Mouse (Mus musculus) lung, postnatal 0 days (tissue): Measurements from ENCODE around the gene Rps6kl1. TPM values are rescaled to one million over a fixed set of nuclear protein-coding genes. Genes with fewer than 3 reads are reported as not detected.

Experiments used
- ATAC-seq: fragments of 200-750 bp; cut with Nextera tagmentation; 2 replicates; pipeline ENCODE4 v1.8.0; 2017; ENCODE audit warnings: moderate library complexity
- DNase-seq: peaks from one replicate; pipeline ENCODE4 v3.0.0-alpha.2; 2016; ENCODE audit warnings: low spot score
- H3K27ac ChIP-seq: fragments of 300-500 bp; sonication (generic); 2 replicates; pipeline ENCODE4 v1.5.1; 2014; ENCODE audit warnings: antibody characterized with exemption, mild to moderate bottlenecking, low read length, mixed read lengths
- H3K27me3 ChIP-seq: fragments of 300-500 bp; sonication (generic); replicated peaks from 2 replicates; pipeline ENCODE4 v1.6.1; 2014; ENCODE audit warnings: low read length, mixed read lengths; ENCODE audit not compliant: insufficient read depth
- H3K36me3 ChIP-seq: fragments of 300-500 bp; sonication (generic); 2 replicates; pipeline ENCODE4 v1.6.1; 2014; ENCODE audit warnings: low read length, mixed read lengths; ENCODE audit not compliant: insufficient read depth
- H3K4me1 ChIP-seq: fragments of 300-500 bp; sonication (generic); 2 replicates; pipeline ENCODE4 v1.6.1; 2014; ENCODE audit warnings: antibody characterized with exemption, low read depth, low read length, mixed read lengths; ENCODE audit not compliant: insufficient read depth
- H3K4me2 ChIP-seq: fragments of 300-500 bp; sonication (generic); replicated peaks from 2 replicates; pipeline ENCODE4 v1.6.1; 2014; ENCODE audit warnings: low read depth, mild to moderate bottlenecking, low read length, moderate library complexity, mixed read lengths
- H3K4me3 ChIP-seq: fragments of 300-500 bp; sonication (generic); 2 replicates; pipeline ENCODE4 v1.5.1; 2014; ENCODE audit warnings: low read depth, low read length
- H3K9ac ChIP-seq: fragments of 300-500 bp; sonication (generic); replicated peaks from 2 replicates; pipeline ENCODE4 v1.6.1; 2014; ENCODE audit warnings: low read depth, mild to moderate bottlenecking
- H3K9me3 ChIP-seq: fragments of 300-500 bp; sonication (generic); 2 replicates; pipeline ENCODE4 v1.6.1; 2016; ENCODE audit warnings: low read length, mixed read lengths
- CTCF ChIP-seq: IDR thresholded peaks from 2 replicates; pipeline ENCODE4 v1.5.1; 2016; ENCODE audit warnings: antibody characterized with exemption, mild to moderate bottlenecking
- EP300 ChIP-seq: IDR thresholded peaks from 2 replicates; pipeline ENCODE4 v1.6.1; 2016; ENCODE audit warnings: antibody characterized with exemption, mild to moderate bottlenecking, control low read depth
- WGBS: fragments of 180-500 bp; shearing (Covaris S2); extraction: QIAGEN DNeasy Blood & Tissue Kit; methylation state at CpG from one replicate; pipeline ENCODE4 v1.1.7; 2014; 5-methylcytosine and 5-hydroxymethylcytosine counted together
- polyA plus RNA-seq: library from polyadenylated mRNA; unstranded; fragments of >200 nt; fragmentation: Nextera tagmentation; extraction: Ambion mirVana; gene quantifications from 2 replicates; pipeline ENCODE4 v1.2.1, GENCODE M21; 2015

Gene Rps6kl1
- polyA plus RNA-seq, 1 experiment from 2014 or later: 0.82 TPM

- H3K27ac ChIP-seq: 0 out of 2 replicates have a peak overlapping the region, but pooled peaks have one; percentile 8
- H3K36me3 ChIP-seq: peaks cover 17% of the 10 kb centered on the region
- H3K4me2 ChIP-seq: no peak overlapping the region
- DNase-seq (peak; percentile 93), ATAC-seq (peak; percentile 94)
- no peak overlapping the region for H3K9ac ChIP-seq
- H3K4me1 ChIP-seq: peaks cover 28% of the 10 kb centered on the region; the same call in 1 of the 2 replicates
- no peak overlapping the region for H3K4me3 ChIP-seq
- no peaks in the 10 kb centered on the region for H3K9me3 ChIP-seq
- TF ChIP-seq EP300 (peak; percentile 92), CTCF (no peak)
- no peaks in the 10 kb centered on the region for H3K27me3 ChIP-seq
- WGBS: 46% methylated on average over 7 of the region's 7 CpGs
Observed at GRCm38 (mm10) chr12:85115678-85116077, 35.4 kb downstream of the Rps6kl1 start.

- H3K9me3 ChIP-seq: no peaks in the 10 kb centered on the region
- no peak overlapping the region for H3K9ac ChIP-seq
- TF ChIP-seq CTCF (no peak), EP300 (no peak)
- H3K27me3 ChIP-seq: no peaks in the 10 kb centered on the region
- H3K4me2 ChIP-seq: no peak overlapping the region
- WGBS: 85% methylated on average over 3 of the region's 3 CpGs
- no peak overlapping the region for H3K4me3 ChIP-seq
- no peak overlapping the region for H3K27ac ChIP-seq
- peaks cover 32% of the 10 kb centered on the region; the same call in 1 of the 2 replicates for H3K4me1 ChIP-seq
- H3K36me3 ChIP-seq: peaks cover 8% of the 10 kb centered on the region; the same call in 1 of the 2 replicates
- ATAC-seq: no peak
- no peak for DNase-seq
Observed at GRCm38 (mm10) chr12:85113917-85114316, 37.1 kb downstream of the Rps6kl1 start.

GRCm38 (mm10) chr12:85113337-85113736 is 37.7 kb downstream of the Rps6kl1 start:
- TF ChIP-seq CTCF (no peak), EP300 (no peak)
- H3K27me3 ChIP-seq: no peaks in the 10 kb centered on the region
- no peak overlapping the region for H3K4me3 ChIP-seq
- peaks cover 32% of the 10 kb centered on the region; the same call in 1 of the 2 replicates for H3K4me1 ChIP-seq
- DNase-seq (no peak), ATAC-seq (no peak)
- H3K27ac ChIP-seq: no peak overlapping the region
- H3K9ac ChIP-seq: no peak overlapping the region
- no peaks in the 10 kb centered on the region for H3K9me3 ChIP-seq
- H3K4me2 ChIP-seq: no peak overlapping the region
- H3K36me3 ChIP-seq: 0 out of 2 replicates have a peak, but pooled peaks cover 3% of the 10 kb centered on the region
- 85% methylated on average over 3 of the region's 3 CpGs for WGBS

GRCm38 (mm10) chr12:85112550-85113251 is 38.4 kb downstream of the Rps6kl1 start:
- no peak overlapping the region for H3K9ac ChIP-seq
- WGBS: 75% methylated on average over 7 of the region's 7 CpGs
- no peak overlapping the region for H3K27ac ChIP-seq
- no peak overlapping the region for H3K4me2 ChIP-seq
- TF ChIP-seq CTCF (no peak), EP300 (no peak)
- no peaks in the 10 kb centered on the region for H3K27me3 ChIP-seq
- H3K36me3 ChIP-seq: no peaks in the 10 kb centered on the region
- H3K9me3 ChIP-seq: no peaks in the 10 kb centered on the region
- H3K4me1 ChIP-seq: peaks cover 32% of the 10 kb centered on the region; the same call in 1 of the 2 replicates
- no peak for DNase-seq
- no peak for ATAC-seq
- no peak overlapping the region for H3K4me3 ChIP-seq

- peak; percentile 98 for ATAC-seq
- no peaks in the 10 kb centered on the region for H3K9me3 ChIP-seq
- H3K4me1 ChIP-seq: peaks cover 29% of the 10 kb centered on the region; the same call in 1 of the 2 replicates
- no peaks in the 10 kb centered on the region for H3K27me3 ChIP-seq
- no peaks in the 10 kb centered on the region for H3K36me3 ChIP-seq
- under 1% methylated on average over 62 of the region's 83 CpGs for WGBS
- peak within 1 kb of the TSS; percentile 95 for H3K9ac ChIP-seq
- TF ChIP-seq EP300 (no peak; the same call in 1 of the 2 replicates), CTCF (no peak)
- peak; percentile 93 for DNase-seq
- H3K4me2 ChIP-seq: peak within 1 kb of the TSS; percentile 81
- H3K4me3 ChIP-seq: peak within 1 kb of the TSS; percentile 98
- peak within 1 kb of the TSS; percentile 90 for H3K27ac ChIP-seq
Observed at GRCm38 (mm10) chr12:85110698-85111592, 40.1 kb downstream of the Rps6kl1 start, which contains the start of the genes Prox2 and Dlst. Gene Prox2, minus strand, starts transcription at chr12:85110759. Gene Dlst, plus strand, starts transcription at chr12:85110833.
